Mouse (Mus musculus) brown adipose tissue, adult 24 weeks (tissue): Measurements from ENCODE around the gene Olfr1555-ps1. TPM values are rescaled to one million over a fixed set of nuclear protein-coding genes. Genes with fewer than 3 reads are reported as not detected.
"Not testable (repeated sequence)": the region's sequence is repeated elsewhere in the genome, so short reads cannot be mapped to it uniquely, and the experiment has no call there.

Experiments
- H3K27ac ChIP-seq: fragments of 200-500 bp; replicated peaks from 2 replicates; pipeline ENCODE4 v1.5.1; 2012; ENCODE audit warnings: low read depth, mild to moderate bottlenecking, low read length
- H3K4me1 ChIP-seq: fragments of 200-500 bp; 2 replicates; pipeline ENCODE4 v1.6.1; 2012; ENCODE audit warnings: low read length, mixed read lengths; ENCODE audit not compliant: control insufficient read depth, insufficient read depth, insufficient read length
- H3K4me3 ChIP-seq: fragments of 200-500 bp; 2 replicates; pipeline ENCODE4 v1.5.1; 2012; ENCODE audit warnings: low read depth, mild to moderate bottlenecking, low read length, moderate library complexity; ENCODE audit not compliant: insufficient read depth
- polyA plus RNA-seq: library from polyadenylated mRNA; stranded (reverse); fragments of >200 nt; gene quantifications from 2 replicates; pipeline ENCODE4 v1.2.4, GENCODE M21; 2012; ENCODE audit not compliant: missing spikeins, insufficient read depth, insufficient read length

Gene Olfr1555-ps1
- polyA plus RNA-seq: not detected in 2 replicates

GRCm38 (mm10) chr19:12170062-12170599 is at the start of gene Olfr1555-ps1:
Olfr1555-ps1 (minus strand) TSS chr19:12170112.
- not testable (repeated sequence) for H3K27ac ChIP-seq, H3K4me1 ChIP-seq, H3K4me3 ChIP-seq

DNA sequence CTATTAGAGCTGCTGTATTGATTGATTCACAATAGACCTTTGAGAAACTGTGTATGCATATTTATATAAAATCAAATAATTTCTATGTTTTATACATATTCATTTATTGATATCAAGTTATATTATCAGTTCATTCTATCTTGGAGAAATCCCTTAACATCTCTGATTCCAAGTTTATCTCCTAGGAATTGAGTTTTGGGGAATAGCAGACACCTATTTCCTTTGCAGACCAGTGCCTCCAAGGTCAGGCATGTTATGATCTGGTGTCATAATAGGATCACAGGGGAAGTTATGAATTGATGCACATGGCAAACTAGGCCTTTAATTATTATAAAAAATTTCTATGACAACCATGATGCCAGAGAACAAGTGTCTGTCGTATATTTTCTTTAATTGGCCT is 30.4 kb upstream of the Olfr1555-ps1 start, which contains the start of gene Olfr1431:
TSS of gene Olfr1431 (plus strand) at position 301 of the 400 bp plus-strand sequence.
- no peaks in the 10 kb centered on the region for H3K4me1 ChIP-seq
- H3K27ac ChIP-seq: no peak within 1 kb of the TSS
- H3K4me3 ChIP-seq: no peak within 1 kb of the TSS

GRCm38 (mm10) chr19:12199076-12199475 is 29.2 kb upstream of the Olfr1555-ps1 start:
- H3K4me3 ChIP-seq, H3K4me1 ChIP-seq, H3K27ac ChIP-seq: not testable (repeated sequence)

DNA sequence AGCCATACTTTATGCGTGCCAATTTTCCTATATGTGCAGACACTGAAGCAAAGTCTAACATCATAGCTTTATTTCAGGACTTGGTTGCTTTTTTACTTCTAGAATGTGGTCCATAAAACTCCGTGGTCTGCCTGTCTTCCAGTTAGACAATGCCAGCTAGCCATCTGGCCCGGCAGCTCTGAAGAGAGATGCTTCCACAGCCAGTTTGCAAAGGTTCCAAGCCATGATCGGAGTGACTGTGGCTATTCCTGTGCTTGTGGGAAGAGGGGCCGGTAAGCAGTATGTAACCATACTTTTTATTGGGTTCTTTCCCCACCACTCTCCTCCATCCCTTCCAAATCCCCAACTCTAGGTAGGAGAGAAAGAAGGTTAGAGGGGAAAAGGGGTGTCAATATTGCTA is 5.5 kb upstream of the Olfr1555-ps1 start:
- not testable (repeated sequence) for H3K4me1 ChIP-seq, H3K4me3 ChIP-seq

GRCm38 (mm10) chr19:12145452-12145851 is 24.5 kb downstream of the Olfr1555-ps1 start:
- Histone ChIP-seq H3K27ac (no peak overlapping the region), H3K4me1 (no peaks in the 10 kb centered on the region), H3K4me3 (no peak overlapping the region)

More for the DNA sequence above, 5.5 kb upstream of the Olfr1555-ps1 start:
- H3K27ac ChIP-seq: not testable (repeated sequence)

DNA sequence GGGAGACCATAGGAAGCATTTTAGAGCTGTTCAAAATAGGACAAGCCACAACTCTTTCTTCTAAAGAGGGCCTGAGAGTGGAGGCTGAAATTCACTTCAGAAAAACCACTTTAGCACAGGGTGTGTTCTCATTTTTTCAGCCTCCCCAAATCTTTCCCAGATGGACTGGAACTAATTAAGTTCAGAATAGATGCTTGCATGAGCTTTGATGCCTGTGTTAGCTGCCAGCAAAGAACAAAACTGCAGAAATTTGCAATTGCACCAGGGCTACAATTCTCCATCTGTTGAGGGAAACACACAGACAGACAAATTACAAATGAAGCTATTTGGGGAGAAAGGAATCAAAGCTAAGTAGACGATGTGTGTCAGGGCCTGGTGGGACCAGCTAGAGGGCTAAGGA is 26.6 kb downstream of the Olfr1555-ps1 start:
- no peak overlapping the region for H3K27ac ChIP-seq

GRCm38 (mm10) chr19:12134289-12134688 is 35.6 kb downstream of the Olfr1555-ps1 start:
- no peaks in the 10 kb centered on the region for H3K4me1 ChIP-seq

More for the DNA sequence above, 26.6 kb downstream of the Olfr1555-ps1 start:
- Histone ChIP-seq H3K4me1 (no peaks in the 10 kb centered on the region), H3K4me3 (no peak overlapping the region)

DNA sequence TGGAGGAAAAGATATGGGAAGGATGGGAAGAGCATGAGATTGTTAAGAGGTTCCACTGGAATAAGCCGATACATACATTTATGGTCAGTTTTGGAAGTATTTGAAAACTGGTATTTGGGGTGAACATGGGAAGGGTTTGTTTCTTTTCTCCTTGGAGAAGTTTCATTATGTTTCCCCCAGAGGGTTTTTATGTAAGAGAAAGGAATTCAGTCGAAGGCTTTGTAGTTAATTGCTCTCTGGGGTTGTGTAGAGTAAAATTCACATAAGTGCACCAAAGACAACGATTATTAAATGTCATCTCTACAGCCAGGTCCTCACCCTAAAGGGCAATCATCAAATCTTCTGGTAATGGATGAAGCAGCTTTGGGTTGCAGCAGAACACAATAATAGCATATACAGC is 46.8 kb downstream of the Olfr1555-ps1 start, which contains the start of gene Olfr76:
TSS of gene Olfr76 (minus strand) at position 101 of the 400 bp plus-strand sequence.
- Histone ChIP-seq H3K4me3 (no peak within 1 kb of the TSS), H3K4me1 (no peaks in the 10 kb centered on the region), H3K27ac (no peak within 1 kb of the TSS)

More at GRCm38 (mm10) chr19:12134289-12134688, 35.6 kb downstream of the Olfr1555-ps1 start:
- no peak overlapping the region for H3K4me3 ChIP-seq
- no peak overlapping the region for H3K27ac ChIP-seq

DNA sequence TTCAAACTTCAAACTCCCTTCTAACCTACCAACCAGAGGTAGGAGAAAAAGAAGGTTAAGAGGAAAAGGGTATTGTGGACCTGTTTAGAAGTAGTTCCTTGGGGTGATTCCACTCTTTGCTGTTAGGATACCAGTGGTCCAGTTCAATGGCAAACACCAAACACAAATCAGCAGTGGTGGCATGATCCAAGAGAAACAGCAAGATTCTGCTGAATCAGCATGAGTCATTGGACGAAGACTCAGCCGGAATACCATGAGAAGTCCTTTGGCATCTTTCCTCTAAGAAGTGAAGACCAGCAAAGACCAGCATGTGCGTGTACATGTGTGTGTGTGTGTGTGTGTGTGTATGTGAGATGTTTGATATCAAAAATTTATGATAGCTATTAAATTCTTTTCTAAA is 53.4 kb downstream of the Olfr1555-ps1 start:
- no peaks in the 10 kb centered on the region for H3K4me1 ChIP-seq
- no peak overlapping the region for H3K4me3 ChIP-seq
- no peak overlapping the region for H3K27ac ChIP-seq

GRCm38 (mm10) chr19:12115797-12116196 is 54.1 kb downstream of the Olfr1555-ps1 start, which contains the start of gene Olfr1428:
Olfr1428 (minus strand) TSS chr19:12115897.
- Histone ChIP-seq H3K4me3 (no peak within 1 kb of the TSS), H3K4me1 (no peaks in the 10 kb centered on the region), H3K27ac (no peak within 1 kb of the TSS)

Other genes with a start within 250 kb of the Olfr1555-ps1 start
- 25.1 and 31.0 TPM in 2 replicates for gene Osbp, start 204.2 kb downstream of the Olfr1555-ps1 start, polyA plus RNA-seq
- not detected in 2 replicates for gene Olfr1423, start 128.8 kb downstream of the Olfr1555-ps1 start, polyA plus RNA-seq
- gene Olfr1424, start 107.4 kb downstream of the Olfr1555-ps1 start, polyA plus RNA-seq: not detected in 2 replicates
- not detected in 2 replicates for gene Olfr1425, start 92.4 kb downstream of the Olfr1555-ps1 start, polyA plus RNA-seq
- gene Olfr1426, start 78.1 kb downstream of the Olfr1555-ps1 start, polyA plus RNA-seq: not detected in 2 replicates
- not detected in 2 replicates for gene Olfr1427, start 66.8 kb downstream of the Olfr1555-ps1 start, polyA plus RNA-seq
- gene Olfr1428, start 54.2 kb downstream of the Olfr1555-ps1 start, polyA plus RNA-seq: not detected in 2 replicates
- gene Olfr76, start 46.9 kb downstream of the Olfr1555-ps1 start, polyA plus RNA-seq: not detected in 2 replicates
- not detected in 2 replicates for gene Olfr1431, start 30.5 kb upstream of the Olfr1555-ps1 start, polyA plus RNA-seq
- gene Olfr1432, start 62.5 kb upstream of the Olfr1555-ps1 start, polyA plus RNA-seq: not detected in 2 replicates
- gene Olfr262, start 71.5 kb upstream of the Olfr1555-ps1 start, polyA plus RNA-seq: not detected in 2 replicates
- not detected in 2 replicates for gene Olfr235, start 90.9 kb upstream of the Olfr1555-ps1 start, polyA plus RNA-seq
- gene Olfr1434, start 109.7 kb upstream of the Olfr1555-ps1 start, polyA plus RNA-seq: not detected in 2 replicates
- gene Olfr1436, start 129.0 kb upstream of the Olfr1555-ps1 start, polyA plus RNA-seq: not detected in 2 replicates
- not detected in 2 replicates for gene Olfr1437, start 155.0 kb upstream of the Olfr1555-ps1 start, polyA plus RNA-seq
- gene Olfr1438-ps1, start 165.8 kb upstream of the Olfr1555-ps1 start, polyA plus RNA-seq: not detected in 2 replicates
- not detected in 2 replicates for gene Olfr1440, start 217.2 kb upstream of the Olfr1555-ps1 start, polyA plus RNA-seq
- gene Olfr1441, start 247.3 kb upstream of the Olfr1555-ps1 start, polyA plus RNA-seq: not detected in 2 replicates